Mouse (Mus musculus) heart, embryonic 16.5 days (tissue): ENCODE results near the gene Top3a. TPM values are rescaled to one million over a fixed set of nuclear protein-coding genes. Genes with fewer than 3 reads are reported as not detected.

Experiments
- ATAC-seq: fragments of 200-750 bp; cut with Nextera tagmentation; replicated peaks from 2 replicates; pipeline ENCODE4 v1.8.0; 2017; ENCODE audit warnings: moderate number of reproducible peaks; ENCODE audit not compliant: insufficient read depth, low FRiP score; ENCODE audit errors: extremely low read depth
- H3K27ac ChIP-seq: fragments of 300-500 bp; sonication (generic); 2 replicates; pipeline ENCODE4 v1.5.1; 2014; ENCODE audit warnings: mild to moderate bottlenecking, low read length, control low read depth, moderate library complexity
- H3K27me3 ChIP-seq: fragments of 300-500 bp; sonication (generic); 2 replicates; pipeline ENCODE4 v1.6.1; 2014; ENCODE audit warnings: low read length, mixed read lengths; ENCODE audit not compliant: control insufficient read depth, insufficient read depth
- H3K36me3 ChIP-seq: fragments of 300-500 bp; sonication (generic); 2 replicates; pipeline ENCODE4 v1.6.1; 2014; ENCODE audit not compliant: control insufficient read depth, insufficient read depth
- H3K4me1 ChIP-seq: fragments of 300-500 bp; sonication (generic); 2 replicates; pipeline ENCODE4 v1.6.1; 2014; ENCODE audit warnings: low read length, mixed read lengths; ENCODE audit not compliant: control insufficient read depth, insufficient read depth
- H3K4me2 ChIP-seq: fragments of 300-500 bp; sonication (generic); 2 replicates; pipeline ENCODE4 v1.6.1; 2014; ENCODE audit warnings: low read depth, mild to moderate bottlenecking, control low read depth, low read length
- H3K4me3 ChIP-seq: fragments of 300-500 bp; sonication (generic); 2 replicates; pipeline ENCODE4 v1.5.1; 2014; ENCODE audit warnings: mild to moderate bottlenecking, control low read depth, low read length
- H3K9ac ChIP-seq: fragments of 300-500 bp; sonication (generic); 2 replicates; pipeline ENCODE4 v1.6.1; 2014; ENCODE audit warnings: low read length, control low read depth
- H3K9me3 ChIP-seq: fragments of 300-500 bp; sonication (generic); replicated peaks from 2 replicates; pipeline ENCODE4 v1.6.1; 2016; ENCODE audit warnings: low read length; ENCODE audit not compliant: control insufficient read depth
- WGBS: fragments of 180-500 bp; shearing (Covaris S2); extraction: QIAGEN DNeasy Blood & Tissue Kit; methylation state at CpG from one replicate; pipeline ENCODE4 v1.1.7; 2014; 5-methylcytosine and 5-hydroxymethylcytosine counted together
- polyA plus RNA-seq: library from polyadenylated mRNA; unstranded; fragments of >200 nt; fragmentation: Nextera tagmentation; extraction: Ambion mirVana; gene quantifications from 2 replicates; pipeline ENCODE4 v1.2.1, GENCODE M21; 2015

The Top3a gene
- polyA plus RNA-seq, 1 experiment from 2014 or later = 9.8 TPM

DNA sequence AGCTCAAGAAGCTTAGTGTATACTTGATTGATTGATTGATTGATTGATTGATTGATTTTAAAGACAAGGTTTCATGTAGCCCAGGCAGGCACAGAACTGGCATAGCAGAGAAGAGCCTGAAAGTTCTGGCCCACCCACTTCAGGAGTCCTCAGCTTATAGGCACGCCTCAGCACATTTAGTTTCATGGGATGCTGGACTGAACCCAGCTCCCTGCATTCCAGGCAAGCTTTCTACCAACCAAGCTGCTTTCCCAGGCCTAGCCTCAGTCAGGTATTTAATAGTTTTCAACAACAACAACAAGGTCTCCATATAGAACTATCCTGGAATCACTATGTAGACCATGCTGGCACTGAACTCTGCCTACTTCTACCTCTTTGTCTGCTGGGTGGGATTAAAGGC is 32.4 kb upstream of the Top3a start:
- no peak for ATAC-seq
- Histone ChIP-seq H3K4me1 (peaks cover 29% of the 10 kb centered on the region), H3K4me3 (peak overlapping the region; percentile 58), H3K4me2 (peak overlapping the region; percentile 88), H3K36me3 (no peaks in the 10 kb centered on the region), H3K27me3 (no peaks in the 10 kb centered on the region), H3K9ac (peak overlapping the region; percentile 50), H3K9me3 (no peaks in the 10 kb centered on the region), H3K27ac (peak overlapping the region; percentile 32; the same call in 1 of the 2 replicates)
- WGBS = 59% methylated on average over 1 of the region's 1 CpGs

DNA sequence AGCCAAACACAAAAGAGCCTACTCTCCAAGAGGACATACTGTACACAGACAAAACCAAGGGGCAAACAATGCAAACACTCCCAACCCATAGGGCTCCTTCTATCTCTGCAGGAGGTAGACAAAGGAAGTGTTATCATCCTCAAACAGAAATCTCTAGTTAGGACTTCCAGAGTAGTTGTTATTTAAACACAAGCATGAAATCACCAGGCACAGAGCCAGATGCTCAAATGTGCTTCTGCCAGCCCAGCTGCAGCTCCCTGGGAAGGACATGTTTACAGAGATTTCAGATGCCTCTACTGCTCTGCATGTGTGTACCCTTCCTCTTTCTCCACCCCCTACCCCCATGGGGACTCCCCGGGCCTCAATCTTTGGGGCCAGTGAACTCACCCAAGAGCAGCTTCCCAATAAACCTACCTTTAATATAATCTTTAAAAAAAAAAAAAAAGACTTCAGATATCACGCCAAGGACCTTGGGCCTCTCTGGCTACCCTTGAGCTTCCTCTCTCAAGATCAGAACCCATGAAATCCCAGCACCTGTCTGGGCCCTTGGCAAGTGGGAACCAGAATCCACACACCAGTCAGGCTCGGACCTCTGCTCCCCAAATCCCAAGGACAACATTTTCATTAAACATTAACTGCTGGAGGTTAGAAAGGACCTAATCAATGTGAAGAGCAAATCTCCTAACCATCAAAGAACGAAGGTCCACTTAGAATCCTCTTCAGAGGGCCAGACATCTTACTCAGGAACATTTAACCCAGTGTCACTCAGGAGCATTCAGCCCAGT is 31.3 kb upstream of the Top3a start:
- peak overlapping the region; percentile 13; the same call in 1 of the 2 replicates for H3K4me2 ChIP-seq
- ATAC-seq = no peak
- H3K9ac ChIP-seq = 0 out of 2 replicates have a peak overlapping the region, but pooled peaks have one; percentile 7
- WGBS = 65% methylated on average over 4 of the region's 4 CpGs
- peak overlapping the region; percentile 30 for H3K27ac ChIP-seq
- H3K27me3 ChIP-seq = no peaks in the 10 kb centered on the region
- peaks cover 29% of the 10 kb centered on the region for H3K4me1 ChIP-seq
- no peaks in the 10 kb centered on the region for H3K36me3 ChIP-seq
- H3K9me3 ChIP-seq = no peaks in the 10 kb centered on the region
- no peak overlapping the region for H3K4me3 ChIP-seq

DNA sequence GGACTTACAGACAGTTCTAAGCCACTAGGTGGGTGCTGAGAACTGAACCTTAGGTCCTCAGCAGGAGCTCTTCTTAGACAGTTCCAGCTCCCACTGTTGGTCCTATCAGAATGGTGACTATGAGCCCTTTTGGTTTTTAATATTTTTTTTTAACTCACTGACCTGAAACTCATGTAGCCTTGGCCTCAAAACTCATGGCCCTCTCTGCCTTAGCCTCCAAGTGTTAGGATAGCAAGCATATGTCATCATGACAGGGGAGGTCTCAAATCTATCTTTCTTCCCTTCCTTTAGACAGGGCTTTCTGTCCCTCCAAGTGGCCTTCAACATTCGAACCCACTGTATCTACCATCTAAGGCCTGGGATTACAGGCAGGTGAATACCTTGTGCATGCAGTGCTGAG is 23.7 kb upstream of the Top3a start:
- peaks cover 26% of the 10 kb centered on the region for H3K36me3 ChIP-seq
- H3K9me3 ChIP-seq = no peaks in the 10 kb centered on the region
- 68% methylated on average over 1 of the region's 1 CpGs for WGBS
- H3K4me3 ChIP-seq = no peak overlapping the region
- H3K9ac ChIP-seq = no peak overlapping the region
- H3K27ac ChIP-seq = no peak overlapping the region
- peaks cover 5% of the 10 kb centered on the region; the same call in 1 of the 2 replicates for H3K4me1 ChIP-seq
- no peaks in the 10 kb centered on the region for H3K27me3 ChIP-seq
- no peak overlapping the region for H3K4me2 ChIP-seq
- no peak for ATAC-seq

- Histone ChIP-seq H3K27ac (no peak overlapping the region), H3K9ac (no peak overlapping the region), H3K9me3 (no peaks in the 10 kb centered on the region), H3K4me1 (peaks cover 5% of the 10 kb centered on the region; the same call in 1 of the 2 replicates), H3K36me3 (peaks cover 26% of the 10 kb centered on the region), H3K27me3 (no peaks in the 10 kb centered on the region), H3K4me2 (no peak overlapping the region), H3K4me3 (no peak overlapping the region)
- 89% methylated on average over 4 of the region's 4 CpGs for WGBS
- no peak for ATAC-seq
Measured at GRCm38 (mm10) chr11:60799977-60800376, 22.8 kb upstream of the Top3a start.

GRCm38 (mm10) chr11:60796342-60796741 is 19.2 kb upstream of the Top3a start:
- ATAC-seq = no peak
- Histone ChIP-seq H3K4me2 (no peak overlapping the region), H3K4me3 (no peak overlapping the region), H3K36me3 (peaks cover 38% of the 10 kb centered on the region), H3K9ac (no peak overlapping the region), H3K9me3 (no peaks in the 10 kb centered on the region), H3K4me1 (peaks cover 5% of the 10 kb centered on the region; the same call in 1 of the 2 replicates), H3K27me3 (no peaks in the 10 kb centered on the region), H3K27ac (0 out of 2 replicates have a peak overlapping the region, but pooled peaks have one; percentile 44)
- 76% methylated on average over 11 of the region's 11 CpGs for WGBS

- no peaks in the 10 kb centered on the region for H3K27me3 ChIP-seq
- no peaks in the 10 kb centered on the region for H3K4me1 ChIP-seq
- peaks cover 48% of the 10 kb centered on the region for H3K36me3 ChIP-seq
- no peaks in the 10 kb centered on the region for H3K9me3 ChIP-seq
- no peak overlapping the region for H3K4me3 ChIP-seq
- ATAC-seq = no peak
- no peak overlapping the region for H3K27ac ChIP-seq
- 65% methylated on average over 2 of the region's 2 CpGs for WGBS
- no peak overlapping the region for H3K4me2 ChIP-seq
- H3K9ac ChIP-seq = no peak overlapping the region
Measured at GRCm38 (mm10) chr11:60790472-60790871, 13.3 kb upstream of the Top3a start.

GRCm38 (mm10) chr11:60787595-60787994 is 10.4 kb upstream of the Top3a start:
- no peak for ATAC-seq
- Histone ChIP-seq H3K9me3 (no peaks in the 10 kb centered on the region), H3K36me3 (peaks cover 53% of the 10 kb centered on the region), H3K4me3 (no peak overlapping the region), H3K4me1 (peaks cover under 1% of the 10 kb centered on the region; the same call in 1 of the 2 replicates), H3K27ac (no peak overlapping the region), H3K9ac (no peak overlapping the region), H3K27me3 (no peaks in the 10 kb centered on the region), H3K4me2 (no peak overlapping the region)
- WGBS = 69% methylated on average over 1 of the region's 1 CpGs

- Histone ChIP-seq H3K27ac (no peak overlapping the region), H3K27me3 (no peaks in the 10 kb centered on the region), H3K4me3 (no peak overlapping the region), H3K9me3 (no peaks in the 10 kb centered on the region), H3K4me1 (peaks cover 32% of the 10 kb centered on the region), H3K4me2 (no peak overlapping the region), H3K9ac (no peak overlapping the region), H3K36me3 (peaks cover 39% of the 10 kb centered on the region)
- 80% methylated on average over 8 of the region's 8 CpGs for WGBS
- ATAC-seq = no peak
Measured at GRCm38 (mm10) chr11:60784179-60784922, 7.2 kb upstream of the Top3a start.
